Comparison of ENCODE assay signal across 17 mouse cellular contexts in genomic region chr2:180288966-180289365, GRCm38 (mm10). TPM values are rescaled to one million over a fixed set of nuclear protein-coding genes. Genes with fewer than 3 reads are reported as not detected.
A peak's percentile ranks its signal among the peaks of the same experiment; 100 is the strongest.
DNase-seq lines count a peak whose midpoint lies in the region; ATAC-seq and TF ChIP-seq lines count a peak whose summit lies in the region.
"Had no signal": no experiment of that assay in that cellular context is flagged by ENCODE, and none has a peak within 500 bp of the region (broad histone marks: within the 10 kb centered on the region; RNA-seq: fewer than 3 reads in every experiment).

No protein-coding gene starts in this region.

- H3K36me3 ChIP-seq in kidney, embryonic 15.5 days = no peaks in the 10 kb centered on the region
- no peaks in the 10 kb centered on the region; the same call in 1 of the 2 replicates for H3K36me3 ChIP-seq in ES-E14 (ENCODE audit: control insufficient read depth, insufficient read depth, low read length, poor library complexity, severe bottlenecking)
- H3K36me3 ChIP-seq in embryonic facial prominence, embryonic 12.5 days = no peaks in the 10 kb centered on the region
- H3K36me3 ChIP-seq in limb, embryonic 15.5 days = no peaks in the 10 kb centered on the region
- no peaks in the 10 kb centered on the region for H3K36me3 ChIP-seq in midbrain, embryonic 14.5 days (ENCODE audit: control insufficient read depth, insufficient read depth, low read length)
- H3K36me3 ChIP-seq: heart, embryonic 15.5 days; hindbrain, embryonic 15.5 days had no signal

- 27% methylated on average over 11 of the region's 11 CpGs for WGBS in kidney, embryonic 15.5 days
- 39% methylated on average over 11 of the region's 11 CpGs for WGBS in embryonic facial prominence, embryonic 12.5 days
- 39% methylated on average over 11 of the region's 11 CpGs for WGBS in limb, embryonic 15.5 days
- 61% methylated on average over 11 of the region's 11 CpGs for WGBS in midbrain, embryonic 14.5 days

- no peaks in the 10 kb centered on the region for H3K9me3 ChIP-seq in kidney, embryonic 15.5 days (replicated peaks)
- H3K9me3 ChIP-seq in ES-E14 (ENCODE audit: control insufficient read depth, insufficient read depth, low read depth, low read length) = no peaks in the 10 kb centered on the region
- no peaks in the 10 kb centered on the region for H3K9me3 ChIP-seq in embryonic facial prominence, embryonic 12.5 days
- no peaks in the 10 kb centered on the region for H3K9me3 ChIP-seq in limb, embryonic 15.5 days
- H3K9me3 ChIP-seq in midbrain, embryonic 14.5 days (ENCODE audit: control insufficient read depth, low read length) = no peaks in the 10 kb centered on the region
- H3K9me3 ChIP-seq: heart, embryonic 15.5 days; hindbrain, embryonic 15.5 days had no signal

- in situ Hi-C loops in ES-E14 (cut with MboI; ENCODE audit: low sequenced_read_pairs in 2 of 2, unreplicated experiment in 2 of 2) = no loop called here

- DNase-seq in kidney, postnatal 14 days = no peak
- no peak for DNase-seq in ES-E14 (ENCODE audit: low read depth, low spot score)
- no peak for DNase-seq in thymus, postnatal 25 days
- DNase-seq in midbrain, embryonic 14.5 days = no peak
- DNase-seq in right cerebral cortex, postnatal 25 days = no peak
- DNase-seq: cerebellum, postnatal 36 days; gastrocnemius, postnatal 14 days; spleen, adult 18-20 months had no signal

- peak; percentile 42; the same call in 1 of the 2 replicates for ATAC-seq in kidney, embryonic 15.5 days (replicated peaks; ENCODE audit: low FRiP score)
- ATAC-seq in embryonic facial prominence, embryonic 12.5 days (ENCODE audit: insufficient number of reproducible peaks, insufficient read depth, low FRiP score, low TSS enrichment) = no peak
- ATAC-seq in limb, embryonic 15.5 days (ENCODE audit: insufficient number of reproducible peaks, low FRiP score, low TSS enrichment, low read depth) = no peak
- ATAC-seq in midbrain, embryonic 14.5 days (ENCODE audit: low FRiP score, low TSS enrichment) = no peak

- peak overlapping the region; percentile 93 for H3K27ac ChIP-seq in kidney, embryonic 15.5 days
- peak overlapping the region; percentile 6; the same call in 1 of the 2 replicates for H3K27ac ChIP-seq in ES-E14 (ENCODE audit: insufficient read depth, low read depth, low read length, poor library complexity, severe bottlenecking)
- H3K27ac ChIP-seq in embryonic facial prominence, embryonic 12.5 days = no peak overlapping the region; the same call in 1 of the 2 replicates
- H3K27ac ChIP-seq in limb, embryonic 15.5 days = peak overlapping the region; percentile 63; the same call in 1 of the 2 replicates
- H3K27ac ChIP-seq in midbrain, embryonic 14.5 days (replicated peaks; ENCODE audit: low read depth, low read length) = no peak overlapping the region
- H3K27ac ChIP-seq: heart, embryonic 15.5 days; hindbrain, embryonic 15.5 days had no signal

- peak overlapping the region; percentile 41 for H3K4me2 ChIP-seq in kidney, embryonic 15.5 days
- H3K4me2 ChIP-seq in embryonic facial prominence, embryonic 12.5 days (replicated peaks) = peak overlapping the region; percentile 24
- no peak overlapping the region for H3K4me2 ChIP-seq in limb, embryonic 15.5 days
- no peak overlapping the region for H3K4me2 ChIP-seq in midbrain, embryonic 14.5 days (ENCODE audit: low read length)
- H3K4me2 ChIP-seq: heart, embryonic 15.5 days; hindbrain, embryonic 15.5 days had no signal

- H3K4me3 ChIP-seq in kidney, embryonic 15.5 days (replicated peaks) = peak overlapping the region; percentile 14; the same call in 1 of the 2 replicates
- peak overlapping the region; percentile 16 to 37; a peak in 2 of 4 replicates for H3K4me3 ChIP-seq in ES-E14 (ENCODE audit: insufficient read depth in 1 of 2, low read depth in 1 of 2, low read length in 2 of 2, poor library complexity in 1 of 2, severe bottlenecking in 1 of 2)
- no peak overlapping the region for H3K4me3 ChIP-seq in embryonic facial prominence, embryonic 12.5 days
- H3K4me3 ChIP-seq in limb, embryonic 15.5 days = 0 out of 2 replicates have a peak overlapping the region, but pooled peaks have one; percentile 21
- no peak overlapping the region for H3K4me3 ChIP-seq in midbrain, embryonic 14.5 days (replicated peaks; ENCODE audit: low read depth, low read length)
- H3K4me3 ChIP-seq: heart, embryonic 15.5 days; hindbrain, embryonic 15.5 days had no signal

- peaks cover 23% of the 10 kb centered on the region for H3K4me1 ChIP-seq in kidney, embryonic 15.5 days
- peaks cover 2 to 35% of the 10 kb centered on the region in 2 experiments; a peak in 1 of 4 replicates for H3K4me1 ChIP-seq in ES-E14 (ENCODE audit: control insufficient read depth in 2 of 2, insufficient read depth in 2 of 2, low read length in 2 of 2, poor library complexity in 1 of 2)
- peaks cover 14% of the 10 kb centered on the region; the same call in 1 of the 2 replicates for H3K4me1 ChIP-seq in embryonic facial prominence, embryonic 12.5 days
- no peaks in the 10 kb centered on the region for H3K4me1 ChIP-seq in limb, embryonic 15.5 days
- H3K4me1 ChIP-seq in midbrain, embryonic 14.5 days (ENCODE audit: control insufficient read depth, insufficient read depth, low read length) = no peaks in the 10 kb centered on the region
- H3K4me1 ChIP-seq: hindbrain, embryonic 15.5 days had no signal

- no peaks in the 10 kb centered on the region for H3K27me3 ChIP-seq in kidney, embryonic 15.5 days
- H3K27me3 ChIP-seq in embryonic facial prominence, embryonic 12.5 days = no peaks in the 10 kb centered on the region
- H3K27me3 ChIP-seq in limb, embryonic 15.5 days = no peaks in the 10 kb centered on the region
- H3K27me3 ChIP-seq in midbrain, embryonic 14.5 days (ENCODE audit: control insufficient read depth, insufficient read depth, low read length) = no peaks in the 10 kb centered on the region
- H3K27me3 ChIP-seq: heart, embryonic 15.5 days; hindbrain, embryonic 15.5 days had no signal

- H3K9ac ChIP-seq in kidney, embryonic 15.5 days = no peak overlapping the region
- H3K9ac ChIP-seq in ES-E14 (ENCODE audit: insufficient read depth, low read depth, low read length, poor library complexity, severe bottlenecking) = peak overlapping the region; percentile 27; the same call in 1 of the 2 replicates
- no peak overlapping the region for H3K9ac ChIP-seq in embryonic facial prominence, embryonic 12.5 days
- no peak overlapping the region for H3K9ac ChIP-seq in limb, embryonic 15.5 days
- H3K9ac ChIP-seq in midbrain, embryonic 14.5 days (replicated peaks; ENCODE audit: low read length) = no peak overlapping the region
- H3K9ac ChIP-seq: heart, embryonic 15.5 days; hindbrain, embryonic 15.5 days had no signal

TF ChIP-seq in ES-E14, 5 proteins besides CTCF, POLR2A, EP300 and RAD21:
- no peak for TF ChIP-seq HCFC1 (IDR thresholded peaks at IDR 0.05; ENCODE audit: borderline replicate concordance, insufficient read depth, low read length)
- TF ChIP-seq ZC3H11A (IDR thresholded peaks at IDR 0.05; ENCODE audit: borderline replicate concordance, low read depth, low read length) = no peak
- TF ChIP-seq MAFK (IDR thresholded peaks at IDR 0.05; ENCODE audit: insufficient read depth, low read depth, low read length) = no peak
- no peak for TF ChIP-seq ZNF384 (IDR thresholded peaks at IDR 0.05; ENCODE audit: low read depth, low read length)

RNA-seq across cellular contexts. Expression of gene Rbbp8nl, which starts 0.7 kb away (rescaled TPM):
- 0.84 and 0.87 TPM in 2 replicates for polyA plus RNA-seq in kidney, embryonic 15.5 days (2015; fragmentation: Nextera tagmentation; extraction: Ambion mirVana)
- total RNA-seq in ES-E14 (2012; rRNA removed) = 0.54 and 1.4 TPM in 2 replicates
- polyA plus RNA-seq in embryonic facial prominence, embryonic 12.5 days (2016; fragmentation: Nextera tagmentation; extraction: Ambion mirVana) = 0.77 and 1.3 TPM in 2 replicates
- 2.0 and 2.3 TPM in 2 replicates for polyA plus RNA-seq in limb, embryonic 15.5 days (2015; fragmentation: Nextera tagmentation; extraction: Ambion mirVana)
- not detected in 2 replicates for polyA plus RNA-seq in midbrain, embryonic 14.5 days (2014; fragmentation: Nextera tagmentation; extraction: Ambion mirVana)
- total RNA-seq: adrenal gland, adult 18-20 months; gastrocnemius, postnatal 14 days; layer of hippocampus, adult 18-20 months; left cerebral cortex, postnatal 10 days had no signal
- polyA plus RNA-seq: C2C12; hindbrain, embryonic 15.5 days had no signal

RNA-seq across cellular contexts. Expression of gene Cables2, which starts 15.7 kb away (rescaled TPM):
- polyA plus RNA-seq in kidney, embryonic 15.5 days (2015; fragmentation: Nextera tagmentation; extraction: Ambion mirVana) = 11.8 and 12.3 TPM in 2 replicates
- total RNA-seq in ES-E14 (2012; rRNA removed) = 13.4 and 15.5 TPM in 2 replicates
- 21.2 and 23.5 TPM in 2 replicates for polyA plus RNA-seq in embryonic facial prominence, embryonic 12.5 days (2016; fragmentation: Nextera tagmentation; extraction: Ambion mirVana)
- 9.3 and 12.5 TPM in 2 replicates for polyA plus RNA-seq in limb, embryonic 15.5 days (2015; fragmentation: Nextera tagmentation; extraction: Ambion mirVana)
- 32.0 and 37.5 TPM in 2 replicates for polyA plus RNA-seq in midbrain, embryonic 14.5 days (2014; fragmentation: Nextera tagmentation; extraction: Ambion mirVana)

RNA-seq across cellular contexts. Expression of gene Rps21, which starts 31.8 kb away (rescaled TPM):
- 637 and 713 TPM in 2 replicates for polyA plus RNA-seq in kidney, embryonic 15.5 days (2015; fragmentation: Nextera tagmentation; extraction: Ambion mirVana)
- 4,130 and 4,285 TPM in 2 replicates for total RNA-seq in ES-E14 (2012; rRNA removed)
- polyA plus RNA-seq in embryonic facial prominence, embryonic 12.5 days (2016; fragmentation: Nextera tagmentation; extraction: Ambion mirVana) = 523 and 574 TPM in 2 replicates
- polyA plus RNA-seq in limb, embryonic 15.5 days (2015; fragmentation: Nextera tagmentation; extraction: Ambion mirVana) = 429 and 600 TPM in 2 replicates
- polyA plus RNA-seq in midbrain, embryonic 14.5 days (2014; fragmentation: Nextera tagmentation; extraction: Ambion mirVana) = 409 and 512 TPM in 2 replicates

RNA-seq across cellular contexts. Expression of gene Gata5, which starts 45.5 kb away (rescaled TPM):
- polyA plus RNA-seq in kidney, embryonic 15.5 days (2015; fragmentation: Nextera tagmentation; extraction: Ambion mirVana) = 3.0 and 4.7 TPM in 2 replicates
- total RNA-seq in ES-E14 (2012; rRNA removed) = 0.04 and 0.11 TPM in 2 replicates
- 0.09 TPM in 2 replicates for polyA plus RNA-seq in embryonic facial prominence, embryonic 12.5 days (2016; fragmentation: Nextera tagmentation; extraction: Ambion mirVana)
- not detected in 2 replicates for polyA plus RNA-seq in limb, embryonic 15.5 days (2015; fragmentation: Nextera tagmentation; extraction: Ambion mirVana)
- polyA plus RNA-seq in midbrain, embryonic 14.5 days (2014; fragmentation: Nextera tagmentation; extraction: Ambion mirVana) = not detected in 2 replicates
- total RNA-seq: gastrocnemius, postnatal 14 days; layer of hippocampus, adult 18-20 months; left cerebral cortex, postnatal 10 days had no signal
- polyA plus RNA-seq: C2C12; hindbrain, embryonic 15.5 days had no signal

Comparison
In these comparisons a context has a peak if more than half of its experiments do, and no peak if none do; other contexts are left out.
1. H3K27ac ChIP-seq: peak in kidney, embryonic 15.5 days (single experiment), ES-E14 (single experiment) and limb, embryonic 15.5 days (single experiment); none in embryonic facial prominence, embryonic 12.5 days (single experiment) and midbrain, embryonic 14.5 days (single experiment).
2. H3K4me2 ChIP-seq: peak in kidney, embryonic 15.5 days (single experiment) and embryonic facial prominence, embryonic 12.5 days (single experiment); none in limb, embryonic 15.5 days (single experiment) and midbrain, embryonic 14.5 days (single experiment).
3. H3K4me3 ChIP-seq: peak in kidney, embryonic 15.5 days (single experiment), ES-E14 (2 of 2) and limb, embryonic 15.5 days (single experiment); none in embryonic facial prominence, embryonic 12.5 days (single experiment) and midbrain, embryonic 14.5 days (single experiment).